In the genomic region with DNA sequence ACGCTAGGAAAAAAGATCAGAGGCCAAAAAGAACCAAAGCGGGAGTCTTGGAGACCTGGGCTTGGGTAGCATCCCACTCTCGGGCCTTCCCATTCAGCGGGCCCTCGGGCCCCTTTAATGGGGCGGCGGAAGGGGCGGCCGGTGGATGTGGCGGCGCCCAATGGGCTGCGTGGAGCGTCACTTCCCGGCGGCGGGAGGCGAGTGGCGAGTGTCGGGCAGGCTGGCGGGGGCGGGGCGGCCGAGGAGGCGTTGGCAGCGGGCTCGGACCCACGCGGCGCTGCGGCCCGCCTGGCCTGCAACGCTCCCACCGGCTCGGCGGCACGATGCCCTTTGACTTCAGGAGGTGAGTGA, we compare ENCODE assay signal across 8 mouse cellular contexts. TPM values are rescaled to one million over a fixed set of nuclear protein-coding genes. Genes with fewer than 3 reads are reported as not detected.
DNase-seq lines count a peak whose midpoint lies in the region; ATAC-seq lines count a peak whose summit lies in the region.

A gene (plus strand): TSS at position 200 of the 351 bp plus-strand sequence.

- DNase-seq in NIH3T3 (ENCODE audit: low read depth), result peak; percentile 88
- peak; percentile 96 for DNase-seq in cerebellum, postnatal 14 days
- peak; percentile 81 to 83 for DNase-seq in frontal cortex, postnatal 25 days (ENCODE audit: low spot score in 2 of 2)
- peak; percentile 87 to 93 for DNase-seq in layer of hippocampus, postnatal 14 days (ENCODE audit: low spot score in 2 of 2)
- DNase-seq in lung, postnatal 10 days, result peak; percentile 96
- peak; percentile 83 for DNase-seq in ovary, postnatal 14 days (ENCODE audit: low spot score)
- peak; percentile 89 for DNase-seq in thymus, postnatal 14 days

- H3K27me3 ChIP-seq in hindbrain, embryonic 13.5 days, result no peaks in the 10 kb centered on the region

- H3K9me3 ChIP-seq in hindbrain, embryonic 13.5 days, result peaks cover 3% of the 10 kb centered on the region; the same call in 1 of the 2 replicates

- whole genome bisulfite sequencing in hindbrain, embryonic 13.5 days, result under 1% methylated on average over 36 of the region's 36 CpGs

- peak within 1 kb of the TSS; percentile 95 for H3K4me2 ChIP-seq in hindbrain, embryonic 13.5 days

- peaks cover 29% of the 10 kb centered on the region for H3K36me3 ChIP-seq in hindbrain, embryonic 13.5 days

- H3K9ac ChIP-seq in hindbrain, embryonic 13.5 days, result peak within 1 kb of the TSS; percentile 92

- peaks cover 38% of the 10 kb centered on the region for H3K4me1 ChIP-seq in hindbrain, embryonic 13.5 days (replicated peaks)

- H3K27ac ChIP-seq in hindbrain, embryonic 13.5 days, result peak within 1 kb of the TSS; percentile 84

- peak; percentile 96 for ATAC-seq in hindbrain, embryonic 13.5 days (ENCODE audit: low FRiP score)

- peak within 1 kb of the TSS; percentile 88 for H3K4me3 ChIP-seq in hindbrain, embryonic 13.5 days

RNA-seq across cellular contexts. Expression of the gene that starts here (rescaled TPM):
- 86.8 and 90.1 TPM in 2 replicates for polyA plus RNA-seq in hindbrain, embryonic 13.5 days (2015; fragmentation: Nextera tagmentation; extraction: Ambion mirVana)
- 100 to 1,000 TPM; 132 to 144 TPM for total RNA-seq in layer of hippocampus, postnatal 14 days (2021)

Comparison
In these comparisons a context has a peak if more than half of its experiments do, and no peak if none do; other contexts are left out.
1. Peak in every context shown above with its lines: DNase-seq, ATAC-seq, H3K4me3 ChIP-seq and H3K27ac ChIP-seq.